Mouse (Mus musculus) embryonic fibroblast, embryonic 13.5 days (primary cell): ENCODE results near the gene Naa11.

ENCODE experiments used
- CTCF ChIP-seq: IDR thresholded peaks from 2 replicates; pipeline ENCODE4 v1.5.1; 2011; ENCODE audit warnings: mild to moderate bottlenecking, control low read depth, low read length, moderate library complexity, borderline replicate concordance; ENCODE audit not compliant: insufficient read depth
- POLR2A ChIP-seq: IDR thresholded peaks from 2 replicates; pipeline ENCODE4 v1.6.1; 2011; ENCODE audit warnings: low read depth, mild to moderate bottlenecking, control low read depth, low read length, moderate library complexity

GRCm38 (mm10) chr5:97364252-97364651, 27.9 kb downstream of the Naa11 start:
- TF ChIP-seq CTCF (no peak), POLR2A (no peak)
